Mouse (Mus musculus) CH12.LX (cell line): ENCODE results near the gene Rpn2. TPM values are rescaled to one million over a fixed set of nuclear protein-coding genes. Genes with fewer than 3 reads are reported as not detected.

Source experiments
- DNase-seq: peaks from one replicate; pipeline ENCODE4 v3.0.0-alpha.2; 2013; ENCODE audit errors: extremely low read depth
- H3K27ac ChIP-seq: 2 replicates; pipeline ENCODE4 v1.5.1; 2012; ENCODE audit warnings: low read depth, mild to moderate bottlenecking, control low read depth, moderate library complexity; ENCODE audit not compliant: insufficient read depth
- H3K27me3 ChIP-seq: replicated peaks from 2 replicates; pipeline ENCODE3; 2012; ENCODE audit warnings: inconsistent platforms
- H3K36me3 ChIP-seq, 2 experiments: replicated peaks in 1 of 2; 2 replicates each; pipeline versions ENCODE3 to v1.6.1; 2012; ENCODE audit warnings: inconsistent platforms in 1 of 2, low read length in 1 of 2, mild to moderate bottlenecking in 1 of 2, mixed read lengths in 1 of 2, moderate library complexity in 1 of 2; ENCODE audit not compliant: control insufficient read depth in 1 of 2, insufficient read depth in 1 of 2
- H3K4me1 ChIP-seq, 2 experiments: 2 replicates each; pipeline ENCODE4 v1.6.1; 2012; ENCODE audit warnings: inconsistent platforms in 1 of 2, moderate library complexity in 1 of 2; ENCODE audit not compliant: insufficient read depth in 2 of 2, control insufficient read depth in 1 of 2
- H3K4me2 ChIP-seq: 2 replicates; pipeline ENCODE4 v1.6.1; 2012; ENCODE audit warnings: low read depth, mild to moderate bottlenecking, control low read depth; ENCODE audit not compliant: poor library complexity, insufficient read depth, severe bottlenecking
- H3K4me3 ChIP-seq, 3 experiments: fragments of 150-350 bp in 1 of 3; sonication (generic) in 1 of 3; replicated peaks in 1 of 3; 2 replicates each; pipeline versions ENCODE3 to v1.5.1; 2011 to 2012; ENCODE audit warnings: low read depth in 2 of 3, low read length in 2 of 3, mild to moderate bottlenecking in 2 of 3, moderate library complexity in 2 of 3, control low read depth in 1 of 3, improper control_type of control experiment in 1 of 3, inconsistent platforms in 1 of 3, mixed read lengths in 1 of 3; ENCODE audit not compliant: poor library complexity in 1 of 3
- H3K79me2 ChIP-seq: replicated peaks from 2 replicates; pipeline ENCODE4 v1.6.1; 2012; ENCODE audit warnings: mild to moderate bottlenecking, moderate library complexity; ENCODE audit not compliant: control insufficient read depth, poor library complexity, insufficient read depth, severe bottlenecking; ENCODE audit errors: extremely low read depth
- H3K9ac ChIP-seq: 2 replicates; pipeline ENCODE4 v1.6.1; 2012; ENCODE audit warnings: low read depth, mild to moderate bottlenecking, control low read depth, moderate library complexity; ENCODE audit not compliant: insufficient read depth
- H3K9me3 ChIP-seq: replicated peaks from 2 replicates; pipeline ENCODE3; 2012; ENCODE audit warnings: low read length, inconsistent platforms, mixed read lengths
- BHLHE40 ChIP-seq: IDR thresholded peaks from 2 replicates; pipeline ENCODE4 v1.6.1; 2011; ENCODE audit warnings: mild to moderate bottlenecking, low read depth, low read length, improper control_type of control experiment
- CHD1 ChIP-seq: IDR thresholded peaks from 2 replicates; pipeline ENCODE4 v1.6.1; 2012; ENCODE audit warnings: low read depth, low read length, improper control_type of control experiment, inconsistent platforms
- CHD2 ChIP-seq: IDR thresholded peaks from 2 replicates; pipeline ENCODE4 v1.6.1; 2011; ENCODE audit warnings: low read length, improper control_type of control experiment
- CTCF ChIP-seq, 2 experiments: IDR thresholded peaks in 1 of 2; conservative IDR thresholded peaks in 1 of 2; 2 replicates each; pipeline ENCODE4 v1.5.1; 2011 to 2012; ENCODE audit warnings: low read depth in 2 of 2, low read length in 2 of 2, improper control_type of control experiment in 1 of 2, inconsistent platforms in 1 of 2, mild to moderate bottlenecking in 1 of 2, moderate library complexity in 1 of 2
- ELF1 ChIP-seq: IDR thresholded peaks from 2 replicates; pipeline ENCODE4 v1.6.1; 2014; ENCODE audit warnings: low read depth, mild to moderate bottlenecking, inconsistent platforms, low read length, improper control_type of control experiment
- EP300 ChIP-seq: IDR thresholded peaks from 2 replicates; pipeline ENCODE4 v1.6.1; 2011; ENCODE audit warnings: low read length, improper control_type of control experiment
- ETS1 ChIP-seq: conservative IDR thresholded peaks from 2 replicates; pipeline ENCODE4 v1.6.1; 2012; ENCODE audit warnings: low read depth, mild to moderate bottlenecking, inconsistent platforms, low read length, improper control_type of control experiment, moderate library complexity
- GABPA ChIP-seq: IDR thresholded peaks from 2 replicates; pipeline ENCODE4 v1.6.1; 2012; ENCODE audit warnings: low read depth, low read length, improper control_type of control experiment, inconsistent platforms; ENCODE audit not compliant: insufficient replicate concordance
- IRF4 ChIP-seq: IDR thresholded peaks from 2 replicates; pipeline ENCODE4 v1.6.1; 2014; ENCODE audit warnings: low read depth, mild to moderate bottlenecking, inconsistent platforms, low read length, improper control_type of control experiment
- JUN ChIP-seq: IDR thresholded peaks from 2 replicates; pipeline ENCODE4 v1.6.1; 2011; ENCODE audit warnings: low read depth, mild to moderate bottlenecking, low read length, improper control_type of control experiment, moderate library complexity; ENCODE audit not compliant: insufficient read depth
- JUND ChIP-seq: conservative IDR thresholded peaks from 2 replicates; pipeline ENCODE4 v1.6.1; 2011; ENCODE audit warnings: low read depth, low read length, improper control_type of control experiment
- MAX ChIP-seq: IDR thresholded peaks from 2 replicates; pipeline ENCODE4 v1.6.1; 2011; ENCODE audit warnings: low read length, improper control_type of control experiment
- MAZ ChIP-seq: IDR thresholded peaks from 2 replicates; pipeline ENCODE4 v1.6.1; 2012; ENCODE audit warnings: low read depth, mild to moderate bottlenecking, inconsistent platforms, low read length, improper control_type of control experiment, moderate library complexity
- MXI1 ChIP-seq: IDR thresholded peaks from 2 replicates; pipeline ENCODE4 v1.6.1; 2011; ENCODE audit warnings: mild to moderate bottlenecking, low read depth, low read length, improper control_type of control experiment
- NELFE ChIP-seq: IDR thresholded peaks from 2 replicates; pipeline ENCODE4 v1.6.1; 2011; ENCODE audit warnings: low read depth, low read length, improper control_type of control experiment
- RAD21 ChIP-seq: IDR thresholded peaks from 2 replicates; pipeline ENCODE4 v1.6.1; 2011; ENCODE audit warnings: low read depth, mild to moderate bottlenecking, low read length, improper control_type of control experiment, moderate library complexity
- SIN3A ChIP-seq: IDR thresholded peaks from 2 replicates; pipeline ENCODE4 v1.6.1; 2012; ENCODE audit warnings: low read length, improper control_type of control experiment, inconsistent platforms
- SMC3 ChIP-seq: IDR thresholded peaks from 2 replicates; pipeline ENCODE4 v1.6.1; 2011; ENCODE audit warnings: low read depth, low read length, improper control_type of control experiment
- UBTF ChIP-seq: IDR thresholded peaks from 2 replicates; pipeline ENCODE4 v1.6.1; 2012; ENCODE audit warnings: low read depth, mild to moderate bottlenecking, inconsistent platforms, low read length, improper control_type of control experiment, moderate library complexity
- ZKSCAN1 ChIP-seq: IDR thresholded peaks from 2 replicates; pipeline ENCODE4 v1.6.1; 2012; ENCODE audit warnings: low read depth, inconsistent platforms, low read length, improper control_type of control experiment, borderline replicate concordance
- ZNF384 ChIP-seq: IDR thresholded peaks from 2 replicates; pipeline ENCODE4 v1.6.1; 2012; ENCODE audit warnings: low read depth, low read length, improper control_type of control experiment, inconsistent platforms
- dilution Hi-C: fragments of 300-500 bp; cut with MboI; formaldehyde crosslinking; loops from 2 replicates; pipeline ENCODE4 v1.14.3; 2020; ENCODE audit warnings: low sequenced_read_pairs; ENCODE audit not compliant: extremely low pct_unique_long_range_greater_than_20kb, extremely low pct_ligation_motif_present
- in situ Hi-C: fragments of 300-500 bp; cut with MboI; formaldehyde crosslinking; loops from 3 replicates; pipeline ENCODE4 v1.14.3; 2019; ENCODE audit warnings: low sequenced_read_pairs, low pct_ligation_motif_present, low pct_unique_long_range_greater_than_20kb, mixed read lengths
- polyA plus RNA-seq: library from polyadenylated mRNA; unstranded; fragments of >175 nt; gene quantifications from 2 replicates; pipeline ENCODE4 v1.2.1, GENCODE M21; 2012; ENCODE audit warnings: low read depth; ENCODE audit not compliant: insufficient read length
- total RNA-seq, 2 experiments: library from RNA; depleted of rRNA; stranded (reverse); fragments of 300-350 nt in 1 of 2; fragments of >200 nt in 1 of 2; gene quantifications; 2 replicates each; pipeline ENCODE4 v1.2.3; 2012 to 2014

The Rpn2 gene
- total and polyA plus RNA-seq, 3 experiments: 296 to 336 (median 301) TPM

- TF ChIP-seq BHLHE40 (no peak), IRF4 (peak; percentile 28; the same call in 1 of the 2 replicates), CHD1 (no peak), GABPA (no peak), ELF1 (peak; percentile 68), EP300 (no peak), ZNF384 (no peak), MXI1 (no peak), ETS1 (no peak), JUN (no peak), JUND (no peak), SMC3 (peak; percentile 67), CTCF (conservative IDR thresholded peaks at IDR 0.05 in 1 of 2, IDR thresholded peaks at IDR 0.05 in 1 of 2; ENCODE audit: low read depth in 2 of 2, low read length in 2 of 2) (peak; percentile 80 to 81), RAD21 (peak; percentile 53), CHD2 (no peak)
Measured at GRCm38 (mm10) chr2:157259720-157260119, 19.1 kb upstream of the Rpn2 start (continued).

- Histone ChIP-seq H3K36me3 (no peaks in the 10 kb centered on the region), H3K4me2 (peak overlapping the region; percentile 91; the same call in 1 of the 2 replicates), H3K4me3 (no peak overlapping the region), H3K9me3 (no peaks in the 10 kb centered on the region), H3K27me3 (no peaks in the 10 kb centered on the region), H3K9ac (peak overlapping the region; percentile 70), H3K4me1 (peaks cover 2 to 17% of the 10 kb centered on the region in 2 experiments; a peak in 2 of 4 replicates), H3K79me2 (no peaks in the 10 kb centered on the region), H3K27ac (no peak overlapping the region)
- no peak for DNase-seq
- TF ChIP-seq CTCF (conservative IDR thresholded peaks at IDR 0.05 in 1 of 2, IDR thresholded peaks at IDR 0.05 in 1 of 2; ENCODE audit: low read depth in 2 of 2, low read length in 2 of 2) (no peak), ZKSCAN1 (no peak), UBTF (no peak), MAX (no peak), ZNF384 (no peak; the same call in 1 of the 2 replicates), SIN3A (no peak), ETS1 (no peak), GABPA (no peak), JUN (no peak), NELFE (no peak), IRF4 (no peak), MAZ (no peak), BHLHE40 (no peak)
- dilution Hi-C loops: no loop called here
- in situ Hi-C loops: loop anchor here (10.0 kb wide), 1 partner anchor 47 kb away; no protein-coding TSS in a partner anchor
Measured at GRCm38 (mm10) chr2:157261930-157262329, 16.9 kb upstream of the Rpn2 start.
